Mouse (Mus musculus): Measurements from ENCODE around the gene Zbtb7b. TPM values are rescaled to one million over a fixed set of nuclear protein-coding genes. Genes with fewer than 3 reads are reported as not detected.

Gene Zbtb7b
- polyA plus RNA-seq, 1 experiment = 47.0 TPM

GRCm38 (mm10) chr3:89354816-89355511, 39.6 kb downstream of the Zbtb7b start:
- H3K4me3 ChIP-seq = no peak overlapping the region
- no peak overlapping the region for H3ac ChIP-seq (ENCODE audit: control insufficient read depth, insufficient read length)
- H3K4me2 ChIP-seq (ENCODE audit: low read depth) = peak overlapping the region; percentile 4
- H3K27me3 ChIP-seq (ENCODE audit: control insufficient read depth, insufficient read depth, insufficient read length) = peaks cover 9% of the 10 kb centered on the region
- no peaks in the 10 kb centered on the region for H3K79me2 ChIP-seq (ENCODE audit: control insufficient read depth, insufficient read depth)
- H3K36me3 ChIP-seq (ENCODE audit: control insufficient read depth, insufficient read depth) = no peaks in the 10 kb centered on the region
- no peak for TF ChIP-seq MAX (IDR thresholded peaks at IDR 0.05; ENCODE audit: low read depth)
- TF ChIP-seq POLR2A (IDR thresholded peaks at IDR 0.05; ENCODE audit: insufficient read length, low read depth) = no peak
- no peak for TF ChIP-seq REST (IDR thresholded peaks at IDR 0.05; ENCODE audit: insufficient read depth, insufficient read length)
- TF ChIP-seq TCF3 (IDR thresholded peaks at IDR 0.05; ENCODE audit: insufficient read length, low read depth) = no peak
- no peak for TF ChIP-seq USF1 (IDR thresholded peaks at IDR 0.05; ENCODE audit: low read depth)
- TF ChIP-seq MYOG (IDR thresholded peaks at IDR 0.05; ENCODE audit: control insufficient read depth in 1 of 3, insufficient read depth in 1 of 3, insufficient read length in 2 of 3, low read depth in 2 of 3) = no peak
- no peak for TF ChIP-seq MYOD1 (IDR thresholded peaks at IDR 0.05; ENCODE audit: control insufficient read depth in 1 of 3, insufficient read length in 2 of 3, low read depth in 2 of 3)
- TF ChIP-seq CEBPB (IDR thresholded peaks at IDR 0.05; ENCODE audit: insufficient read depth, poor library complexity, severe bottlenecking) = no peak
- no peak for TF ChIP-seq POLR2AphosphoS2 (IDR thresholded peaks at IDR 0.05; ENCODE audit: insufficient read length, low read depth)
- TF ChIP-seq E2F4 (IDR thresholded peaks at IDR 0.05; ENCODE audit: insufficient read depth) = no peak
- no peak for TF ChIP-seq TCF12 (IDR thresholded peaks at IDR 0.05; ENCODE audit: insufficient read depth, poor library complexity, severe bottlenecking)
- no peak for TF ChIP-seq SRF (IDR thresholded peaks at IDR 0.05; ENCODE audit: control insufficient read depth, insufficient read length, low read depth)

- TF ChIP-seq REST (IDR thresholded peaks at IDR 0.05; ENCODE audit: insufficient read depth, insufficient read length) = no peak
- TF ChIP-seq SRF (IDR thresholded peaks at IDR 0.05; ENCODE audit: control insufficient read depth, insufficient read length, low read depth) = no peak
- TF ChIP-seq POLR2A (IDR thresholded peaks at IDR 0.05; ENCODE audit: insufficient read length, low read depth) = no peak
- no peak for TF ChIP-seq MYOD1 (IDR thresholded peaks at IDR 0.05; ENCODE audit: control insufficient read depth in 1 of 3, insufficient read length in 2 of 3, low read depth in 2 of 3)
- no peak for TF ChIP-seq TCF3 (IDR thresholded peaks at IDR 0.05; ENCODE audit: insufficient read length, low read depth)
- TF ChIP-seq MYOG (IDR thresholded peaks at IDR 0.05; ENCODE audit: control insufficient read depth in 1 of 3, insufficient read depth in 1 of 3, insufficient read length in 2 of 3, low read depth in 2 of 3) = no peak
- TF ChIP-seq USF1 (IDR thresholded peaks at IDR 0.05; ENCODE audit: low read depth) = no peak
- no peak for TF ChIP-seq E2F4 (IDR thresholded peaks at IDR 0.05; ENCODE audit: insufficient read depth)
- Histone ChIP-seq H3K79me2 (ENCODE audit: control insufficient read depth, insufficient read depth) (no peaks in the 10 kb centered on the region), H3K36me3 (ENCODE audit: control insufficient read depth, insufficient read depth) (no peaks in the 10 kb centered on the region), H3ac (ENCODE audit: control insufficient read depth, insufficient read length) (no peak overlapping the region), H3K4me2 (ENCODE audit: low read depth) (no peak overlapping the region), H3K4me3 (no peak overlapping the region), H3K27me3 (ENCODE audit: control insufficient read depth, insufficient read depth, insufficient read length) (peaks cover 4% of the 10 kb centered on the region)
These were observed 43.3 kb downstream of the Zbtb7b start for GRCm38 (mm10) chr3:89351271-89351670.

GRCm38 (mm10) chr3:89349869-89350501, 44.6 kb downstream of the Zbtb7b start, which contains the start of gene Adam15:
Gene Adam15 (minus strand): TSS chr3:89349996.
- Histone ChIP-seq H3ac (ENCODE audit: control insufficient read depth, insufficient read length) (peak within 1 kb of the TSS; percentile 10), H3K27me3 (ENCODE audit: control insufficient read depth, insufficient read depth, insufficient read length) (no peaks in the 10 kb centered on the region), H3K36me3 (ENCODE audit: control insufficient read depth, insufficient read depth) (no peaks in the 10 kb centered on the region)

DNA sequence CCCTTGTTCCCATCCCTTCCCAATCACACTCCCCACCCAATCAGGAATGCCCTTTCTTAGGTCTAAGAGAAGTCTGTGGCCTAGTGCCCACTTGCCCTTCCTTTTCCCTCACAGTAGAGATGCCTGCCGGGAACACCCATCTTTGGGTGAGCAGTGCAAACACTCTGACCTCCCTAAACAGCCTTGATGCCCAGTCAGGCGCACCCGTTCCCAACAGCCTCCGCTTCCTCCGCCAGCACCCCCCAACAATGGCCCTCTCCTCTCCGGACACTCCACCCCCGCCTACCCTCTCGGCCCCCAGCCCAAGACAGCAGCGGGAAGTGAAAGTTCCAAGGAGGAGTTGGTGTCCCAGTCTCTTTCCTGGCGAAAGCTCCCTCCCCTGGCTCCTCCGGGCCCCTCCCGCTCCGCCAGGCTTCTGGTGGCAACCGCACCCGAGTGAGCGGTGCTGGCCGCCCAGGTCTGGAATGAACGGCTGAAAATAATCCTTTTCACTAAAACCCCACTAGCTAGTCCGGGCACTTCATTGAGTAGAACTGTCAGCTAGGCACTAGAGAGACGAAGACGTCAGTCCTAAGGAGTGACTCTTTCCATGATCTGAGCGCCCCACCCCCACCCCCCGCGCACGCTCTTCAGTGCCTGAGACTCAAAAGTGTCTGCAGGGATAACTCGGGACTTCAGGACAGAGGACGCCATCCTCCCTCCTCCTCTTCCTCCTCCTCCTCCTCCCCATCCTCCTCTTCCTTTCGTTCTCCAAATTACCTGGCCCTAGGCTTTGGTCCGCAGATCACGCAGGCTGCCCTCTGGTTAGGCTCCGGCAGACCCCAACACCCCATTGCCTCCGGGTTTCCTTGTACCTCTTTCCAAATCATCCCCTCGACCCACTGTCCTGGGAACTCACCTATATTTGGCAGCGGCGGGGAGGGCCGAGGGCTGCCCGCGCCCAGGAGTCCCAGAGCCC, 45.4 kb downstream of the Zbtb7b start:
- no peaks in the 10 kb centered on the region for H3K79me2 ChIP-seq (ENCODE audit: control insufficient read depth, insufficient read depth)
- no peak for TF ChIP-seq SRF (IDR thresholded peaks at IDR 0.05; ENCODE audit: control insufficient read depth, insufficient read length, low read depth)
- TF ChIP-seq POLR2A (IDR thresholded peaks at IDR 0.05; ENCODE audit: insufficient read length, low read depth) = no peak
- no peak for TF ChIP-seq MAX (IDR thresholded peaks at IDR 0.05; ENCODE audit: low read depth)
- TF ChIP-seq CEBPB (IDR thresholded peaks at IDR 0.05; ENCODE audit: insufficient read depth, poor library complexity, severe bottlenecking) = no peak
- no peak for TF ChIP-seq TCF12 (IDR thresholded peaks at IDR 0.05; ENCODE audit: insufficient read depth, poor library complexity, severe bottlenecking)
- no peak for TF ChIP-seq MYOD1 (IDR thresholded peaks at IDR 0.05; ENCODE audit: control insufficient read depth in 1 of 3, insufficient read length in 2 of 3, low read depth in 2 of 3)
- no peak for TF ChIP-seq MYOG (IDR thresholded peaks at IDR 0.05; ENCODE audit: control insufficient read depth in 1 of 3, insufficient read depth in 1 of 3, insufficient read length in 2 of 3, low read depth in 2 of 3)
- no peak for TF ChIP-seq E2F4 (IDR thresholded peaks at IDR 0.05; ENCODE audit: insufficient read depth)
- no peaks in the 10 kb centered on the region for H3K27me3 ChIP-seq (ENCODE audit: control insufficient read depth, insufficient read depth, insufficient read length)
- peak overlapping the region; percentile 10 for H3ac ChIP-seq (ENCODE audit: control insufficient read depth, insufficient read length)
- no peaks in the 10 kb centered on the region for H3K36me3 ChIP-seq (ENCODE audit: control insufficient read depth, insufficient read depth)
- H3K4me3 ChIP-seq = peak overlapping the region; percentile 52
- peak overlapping the region; percentile 92 for H3K4me2 ChIP-seq (ENCODE audit: low read depth)

More at GRCm38 (mm10) chr3:89349869-89350501, 44.6 kb downstream of the Zbtb7b start, which contains the start of gene Adam15:
- no peaks in the 10 kb centered on the region for H3K79me2 ChIP-seq (ENCODE audit: control insufficient read depth, insufficient read depth)
- H3K4me2 ChIP-seq (ENCODE audit: low read depth) = peak within 1 kb of the TSS; percentile 92
- TF ChIP-seq SRF (IDR thresholded peaks at IDR 0.05; ENCODE audit: control insufficient read depth, insufficient read length, low read depth) (no peak), MYOG (IDR thresholded peaks at IDR 0.05; ENCODE audit: control insufficient read depth in 1 of 3, insufficient read depth in 1 of 3, insufficient read length in 2 of 3, low read depth in 2 of 3) (peak in 2 of 3 experiments; percentile 64), MYOD1 (IDR thresholded peaks at IDR 0.05; ENCODE audit: control insufficient read depth in 1 of 3, insufficient read length in 2 of 3, low read depth in 2 of 3) (peak in 2 of 3 experiments; percentile 54 to 80), POLR2AphosphoS2 (IDR thresholded peaks at IDR 0.05; ENCODE audit: insufficient read length, low read depth) (peak; percentile 82), E2F4 (IDR thresholded peaks at IDR 0.05; ENCODE audit: insufficient read depth) (no peak), REST (IDR thresholded peaks at IDR 0.05; ENCODE audit: insufficient read depth, insufficient read length) (no peak), POLR2A (IDR thresholded peaks at IDR 0.05; ENCODE audit: insufficient read length, low read depth) (peak; percentile 73)
- peak within 1 kb of the TSS; percentile 52 for H3K4me3 ChIP-seq

Data from myocyte (in vitro differentiated cells).